Mouse (Mus musculus) lung, postnatal 14 days (tissue): ENCODE measurements around the gene Scarb1.
"Not testable (repeated sequence)": the region's sequence is repeated elsewhere in the genome, so short reads cannot be mapped to it uniquely, and the experiment has no call there.

ENCODE experiments used
- DNase-seq: peaks from one replicate; pipeline ENCODE4 v3.0.0; 2021

Gene Scarb1

GRCm38 (mm10) chr5:125340547-125341262, at the start of gene Scarb1:
Gene Scarb1, minus strand, starts transcription at chr5:125341094.
- DNase-seq = peak; percentile 91

- DNase-seq = peak; percentile 93
Measured at GRCm38 (mm10) chr5:125389579-125390441, 48.9 kb upstream of the Scarb1 start, which contains the start of gene Ubc. Gene Ubc, minus strand, starts transcription at chr5:125390202.

- peak; percentile 90 for DNase-seq
Measured at GRCm38 (mm10) chr5:125389131-125389578, 48.3 kb upstream of the Scarb1 start, which contains the start of gene Gm10382. Gene Gm10382, plus strand, starts transcription at chr5:125389322.

GRCm38 (mm10) chr5:125388358-125389092, 47.6 kb upstream of the Scarb1 start:
- DNase-seq = no peak

GRCm38 (mm10) chr5:125387295-125387694, 46.4 kb upstream of the Scarb1 start:
- DNase-seq = not testable (repeated sequence)

GRCm38 (mm10) chr5:125385215-125385940, 44.5 kb upstream of the Scarb1 start:
- DNase-seq = no peak

- DNase-seq = no peak
Measured at GRCm38 (mm10) chr5:125384512-125385214, 43.8 kb upstream of the Scarb1 start.

GRCm38 (mm10) chr5:125383637-125384420, 42.9 kb upstream of the Scarb1 start:
- DNase-seq = no peak

GRCm38 (mm10) chr5:125382673-125383558, 42.0 kb upstream of the Scarb1 start:
- DNase-seq = peak; percentile 64

GRCm38 (mm10) chr5:125381954-125382672, 41.2 kb upstream of the Scarb1 start:
- no peak for DNase-seq

- no peak for DNase-seq
Measured at GRCm38 (mm10) chr5:125378919-125379318, 38.0 kb upstream of the Scarb1 start.

- DNase-seq = no peak
Measured at GRCm38 (mm10) chr5:125377214-125377613, 36.3 kb upstream of the Scarb1 start.

GRCm38 (mm10) chr5:125375871-125376270, 35.0 kb upstream of the Scarb1 start:
- DNase-seq = no peak

GRCm38 (mm10) chr5:125372027-125372426, 31.1 kb upstream of the Scarb1 start:
- no peak for DNase-seq

- DNase-seq = no peak
Measured at GRCm38 (mm10) chr5:125370950-125371693, 30.2 kb upstream of the Scarb1 start.

GRCm38 (mm10) chr5:125368568-125368967, 27.7 kb upstream of the Scarb1 start:
- peak; percentile 70 for DNase-seq

GRCm38 (mm10) chr5:125368156-125368555, 27.3 kb upstream of the Scarb1 start:
- no peak for DNase-seq

GRCm38 (mm10) chr5:125364851-125365429, 24.0 kb upstream of the Scarb1 start:
- no peak for DNase-seq
